Mouse (Mus musculus) layer of hippocampus, adult 8-10 months (tissue): ENCODE results near the gene Olfr293. TPM values are rescaled to one million over a fixed set of nuclear protein-coding genes. Genes with fewer than 3 reads are reported as not detected.

ENCODE experiments used
- DNase-seq, 2 experiments: peaks; one replicate each; pipeline ENCODE4 v3.0.0; 2022; ENCODE audit warnings: low spot score in 2 of 2
- total RNA-seq, 4 experiments: library from RNA; stranded (reverse); gene quantifications; 2 replicates each; pipeline ENCODE4 v1.2.4; 2022

Olfr293 gene
- not detected for total RNA-seq

DNA sequence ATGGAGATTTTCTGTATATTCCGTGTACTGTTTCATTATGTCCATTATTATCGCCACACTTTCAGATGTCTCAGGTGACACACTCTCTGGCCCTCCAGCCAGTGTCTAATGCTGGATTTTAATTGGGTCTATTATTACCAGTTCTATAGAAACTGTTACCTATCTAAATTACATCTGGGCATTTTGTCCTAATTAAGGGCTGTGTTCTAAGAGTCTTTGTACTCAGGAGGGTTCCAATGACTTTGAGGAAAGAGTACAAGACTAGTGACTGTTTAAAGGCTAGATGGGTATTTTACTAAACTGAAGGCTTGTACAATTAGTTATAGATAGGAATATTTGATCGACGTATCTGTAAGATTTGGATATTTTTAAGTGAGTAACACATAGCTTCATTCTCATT, at the start of gene Olfr293:
Gene Olfr293, plus strand, starts transcription at position 301 of the 400 bp plus-strand sequence.
- no peak for DNase-seq

DNA sequence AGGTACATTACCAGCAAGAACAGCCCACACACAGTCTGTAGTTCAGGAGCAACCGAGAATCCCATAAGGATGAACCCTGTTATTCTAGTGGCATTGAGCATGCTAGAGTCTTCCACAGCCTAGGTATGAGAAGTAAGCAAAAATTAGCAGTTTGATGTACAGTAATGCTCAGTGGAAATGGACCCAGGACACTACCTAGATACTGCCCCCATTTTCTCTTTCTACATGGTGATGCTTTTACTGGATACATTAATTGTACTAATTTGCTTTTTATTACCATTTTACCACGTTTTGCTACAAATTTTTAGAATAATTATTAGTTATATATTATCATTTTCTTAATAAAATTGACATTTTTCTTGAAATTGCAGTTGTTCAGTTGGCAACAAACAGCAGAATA, 32.3 kb upstream of the Olfr293 start, which contains the start of gene Olfr294:
Gene Olfr294, minus strand, starts transcription at position 101 of the 400 bp plus-strand sequence.
- no peak for DNase-seq

DNA sequence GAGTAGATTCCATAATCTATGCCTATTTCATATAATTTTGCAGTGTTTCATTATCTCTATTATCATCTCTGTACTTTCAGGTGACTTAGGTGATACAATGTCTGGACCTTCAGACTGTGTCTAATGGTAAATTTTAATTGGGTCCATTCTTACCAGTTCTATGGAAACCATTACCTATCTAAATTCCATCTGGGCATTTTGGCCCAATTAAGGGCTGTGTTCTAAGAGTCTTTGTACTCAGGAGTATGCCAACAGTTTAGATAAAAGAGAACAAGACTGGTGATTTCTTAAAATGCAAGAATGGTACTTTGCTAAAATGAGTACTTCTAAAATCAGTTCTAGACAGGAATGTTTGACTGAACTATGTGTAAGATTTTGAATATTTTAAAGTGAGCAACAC, 39.2 kb downstream of the Olfr293 start, which contains the start of gene Olfr292:
Gene Olfr292, plus strand, starts transcription at position 301 of the 400 bp plus-strand sequence.
- no peak for DNase-seq

Other genes with a start within 250 kb of the Olfr293 start
- not detected for gene Olfr301, start 245.2 kb upstream of the Olfr293 start, total RNA-seq
- not detected for gene Olfr299, start 189.1 kb upstream of the Olfr293 start, total RNA-seq
- not detected for gene Olfr298, start 156.6 kb upstream of the Olfr293 start, total RNA-seq
- not detected for gene Olfr297, start 129.1 kb upstream of the Olfr293 start, total RNA-seq
- gene Olfr295, start 65.2 kb upstream of the Olfr293 start, total RNA-seq = not detected
- gene Olfr294, start 32.4 kb upstream of the Olfr293 start, total RNA-seq = not detected
- gene Olfr292, start 39.3 kb downstream of the Olfr293 start, total RNA-seq = not detected
- 10 to 100 TPM in 2 of 4 experiments, 1 to 10 TPM in 2; 8.1 to 12.7 (median 9.5) TPM for gene Folh1, start 126.9 kb downstream of the Olfr293 start, total RNA-seq
- gene Vmn2r77, start 146.0 kb downstream of the Olfr293 start, total RNA-seq = not detected